Mouse (Mus musculus): ENCODE measurements at regions not wholly inside any gene's neighbourhood (a gene's known extent, or its start where the extent isn't known, plus 50 kb on each side); places are given as distances from the start of the nearest gene placed in this dataset.

- no peak for TF ChIP-seq POLR2A (IDR thresholded peaks at IDR 0.05; ENCODE audit: control insufficient read depth, extremely low read depth, insufficient read depth, low read length, poor library complexity)
- no peak for TF ChIP-seq CTCF (IDR thresholded peaks at IDR 0.05; ENCODE audit: borderline replicate concordance, control insufficient read depth, extremely low read depth, insufficient read depth, low read length, poor library complexity)
These were observed 84.8 kb downstream of the Lhx2 start for GRCm38 (mm10) chr2:38423886-38424277.
